Mouse (Mus musculus) Patski (cell line): ENCODE data around the gene Neurl1a. TPM values are rescaled to one million over a fixed set of nuclear protein-coding genes. Genes with fewer than 3 reads are reported as not detected.

Experiments used
- ATAC-seq: fragments of 100-300 bp; one replicate; pipeline ENCODE4 v1.8.0; 2021
- CTCF ChIA-PET: fragments of 350-600 bp; sonication (Branson Sonifier 250); formaldehyde crosslinking; loops from one replicate; lab custom pipeline; 2022; ENCODE audit warnings: inconsistent platforms; lab: Charles Lee
- POLR2A ChIA-PET: fragments of 350-600 bp; sonication (Branson Sonifier 250); formaldehyde crosslinking; loops from one replicate; lab custom pipeline; 2022; ENCODE audit warnings: antibody characterized with exemption, inconsistent platforms; lab: Charles Lee
- DNase-seq: peaks from one replicate; pipeline ENCODE4 v3.0.0-alpha.2; 2011; ENCODE audit warnings: low read depth, low spot score
- H3K27me3 ChIP-seq: fragments of 371-371 bp; one replicate; pipeline ENCODE4 v1.5.1; 2021
- CTCF ChIP-seq: fragments of 100-300 bp; IDR thresholded peaks from one replicate; pipeline ENCODE4 v1.5.1; 2021
- in situ Hi-C: fragments of 300-500 bp; cut with MboI; formaldehyde crosslinking; loops from 3 replicates; pipeline ENCODE4 v1.11.1; 2018; ENCODE audit warnings: low pct_unique_long_range_greater_than_20kb, mixed read lengths
- polyA plus RNA-seq: library from polyadenylated mRNA; unstranded; gene quantifications from one replicate; pipeline ENCODE4 v1.2.3, GENCODE M21; 2021

Gene Neurl1a
- polyA plus RNA-seq, 1 experiment from 2014 or later: 0.28 TPM

DNA sequence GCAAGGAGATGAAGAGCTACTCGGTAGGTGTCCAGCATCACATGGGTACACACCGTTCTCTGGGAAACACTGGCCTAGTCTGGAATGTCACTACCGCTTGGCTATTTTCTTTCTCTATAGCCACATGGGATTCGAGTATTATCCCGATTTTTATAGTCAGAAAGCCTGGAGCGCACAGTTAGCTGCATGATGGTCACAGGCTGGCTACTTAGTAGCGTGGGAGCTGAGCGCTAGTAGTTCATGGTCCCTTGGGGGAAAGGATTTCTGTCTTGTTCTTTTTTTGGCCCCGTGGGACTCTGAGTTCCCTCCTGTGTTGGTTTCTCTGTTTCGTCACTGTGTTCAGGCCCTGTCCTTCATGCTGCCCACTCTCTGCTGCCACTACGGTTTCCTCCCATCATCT lies 119.5 kb downstream of the Neurl1a start:
- ATAC-seq (no peak), DNase-seq (no peak)
- in situ Hi-C loops: no loop called here
- POLR2A ChIA-PET: no interaction called here
- CTCF ChIA-PET: interaction anchor here (0.9 kb wide), 1 partner anchor 29 kb away, joined by 3 read pairs; no protein-coding TSS in a partner anchor
- no peak for TF ChIP-seq CTCF
- no peaks in the 10 kb centered on the region for H3K27me3 ChIP-seq

DNA sequence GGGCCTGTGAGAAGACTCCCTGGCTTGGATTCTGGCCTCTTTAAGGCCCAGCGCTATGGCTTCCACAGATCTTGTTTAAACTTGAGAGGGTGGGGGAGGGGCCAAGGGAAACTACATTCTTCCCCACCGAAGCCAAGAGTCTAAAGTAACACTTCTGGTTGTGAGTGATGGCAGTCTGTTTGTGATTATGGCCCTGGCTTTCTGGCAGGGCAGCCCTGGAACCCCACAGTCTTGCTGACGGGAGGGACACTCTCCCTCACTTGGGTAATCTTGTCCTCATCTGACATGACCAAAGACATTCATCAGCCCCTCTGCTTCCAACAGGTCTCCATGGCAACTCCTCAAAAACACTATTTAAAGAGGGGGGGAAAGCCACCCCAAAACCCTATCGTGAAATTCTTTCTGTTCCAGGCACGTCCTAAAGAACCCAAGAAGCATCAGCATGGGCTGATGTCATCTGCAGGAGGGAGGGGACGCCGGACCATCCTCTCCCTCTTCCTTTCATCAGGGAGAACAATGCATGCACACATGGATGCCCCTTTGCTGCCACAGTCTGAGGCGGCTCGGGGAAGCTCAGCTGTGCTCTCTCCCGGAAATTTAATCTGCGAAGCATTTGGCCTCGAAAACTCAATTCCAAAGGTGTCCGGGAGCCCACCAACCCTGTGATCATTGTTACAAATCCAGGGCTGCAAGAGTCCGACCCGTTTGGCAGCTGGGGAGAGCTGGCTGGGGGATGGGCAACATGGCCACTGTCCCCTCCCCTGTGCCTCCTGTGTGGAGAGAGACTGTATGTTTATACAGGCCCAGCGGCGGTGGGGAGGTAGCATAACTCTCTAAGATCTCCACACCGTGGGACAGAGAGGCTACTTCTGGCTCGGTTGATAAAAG lies 122.9 kb downstream of the Neurl1a start:
- no peaks in the 10 kb centered on the region for H3K27me3 ChIP-seq
- TF ChIP-seq CTCF: no peak
- CTCF ChIA-PET: interaction anchor here (0.9 to 4.9 kb wide), 2 partner anchors 12 to 35 kb away, joined by 3 to 21 read pairs; no protein-coding TSS in a partner anchor
- POLR2A ChIA-PET: interaction anchor here (1.4 to 3.0 kb wide), 2 partner anchors 12 to 36 kb away, joined by 4 to 20 read pairs; no protein-coding TSS in a partner anchor
- DNase-seq: no peak
- ATAC-seq: no peak
- in situ Hi-C loops: no loop called here

DNA sequence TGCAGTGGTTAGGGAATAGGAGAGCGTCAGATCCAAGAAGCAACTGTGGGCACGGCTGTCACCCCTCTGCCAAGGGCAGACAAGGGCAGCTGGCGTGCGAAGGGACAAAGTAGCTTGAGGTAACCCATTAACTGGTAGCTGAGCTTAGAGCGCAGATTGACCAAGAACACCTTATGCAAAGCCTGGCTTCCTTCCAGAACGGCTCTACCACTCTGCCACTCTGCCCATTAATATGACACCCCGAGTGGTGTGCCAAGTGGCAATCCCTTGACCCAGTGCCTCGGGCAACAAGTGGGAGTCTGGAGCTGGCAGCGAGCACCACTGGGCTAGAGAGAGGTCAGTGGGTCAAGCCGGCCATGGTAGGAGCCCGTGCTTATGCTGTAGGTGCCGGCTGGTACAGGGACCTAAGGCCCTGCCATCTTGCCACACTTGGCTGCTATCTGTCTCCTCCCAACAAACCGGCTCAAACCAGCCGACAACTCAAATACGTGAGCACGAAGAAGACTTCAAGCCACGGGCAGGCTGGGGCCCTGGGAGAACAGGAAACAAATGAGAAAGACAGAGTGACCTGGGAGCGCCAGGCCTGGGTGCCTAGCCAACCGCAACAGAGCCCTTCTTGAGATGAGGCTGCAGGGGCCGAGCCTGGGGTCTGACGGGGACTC lies 123.7 kb downstream of the Neurl1a start:
- H3K27me3 ChIP-seq: no peaks in the 10 kb centered on the region
- POLR2A ChIA-PET: interaction anchor here (1.4 to 3.0 kb wide), 2 partner anchors 11 to 35 kb away, joined by 4 to 20 read pairs; no protein-coding TSS in a partner anchor
- ATAC-seq (peak; percentile 84), DNase-seq (peak; percentile 89)
- CTCF ChIA-PET: interaction anchor here (0.9 to 4.9 kb wide), 3 partner anchors 12 to 36 kb away, joined by 3 to 21 read pairs (median 3); no protein-coding TSS in a partner anchor
- in situ Hi-C loops: no loop called here
- TF ChIP-seq CTCF: no peak

DNA sequence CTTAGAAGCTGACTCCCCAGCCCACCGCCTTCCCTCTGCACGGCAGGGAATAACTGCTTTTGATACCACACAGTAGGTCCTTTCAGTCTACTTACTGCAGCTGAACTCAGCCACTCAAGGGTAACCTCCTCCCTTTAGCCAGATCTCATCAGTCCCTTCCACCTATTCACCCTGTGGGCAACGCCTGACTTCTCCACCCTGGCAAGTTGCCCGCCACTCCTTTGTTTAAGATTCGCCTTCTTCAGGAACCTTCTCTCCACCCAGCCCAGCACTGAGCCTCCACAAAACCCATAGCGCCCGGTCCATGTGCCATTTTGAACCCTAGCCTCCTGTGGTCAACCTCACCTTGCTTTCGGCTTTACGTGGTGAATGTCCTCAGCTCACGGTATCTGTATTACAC lies 124.5 kb downstream of the Neurl1a start:
- DNase-seq: no peak
- no peak for ATAC-seq
- POLR2A ChIA-PET: interaction anchor here (1.4 to 3.0 kb wide), 2 partner anchors 11 to 34 kb away, joined by 4 to 20 read pairs; no protein-coding TSS in a partner anchor
- in situ Hi-C loops: no loop called here
- no peaks in the 10 kb centered on the region for H3K27me3 ChIP-seq
- no peak for TF ChIP-seq CTCF
- CTCF ChIA-PET: interaction anchor here (0.9 to 4.9 kb wide), 2 partner anchors 11 to 35 kb away, joined by 3 to 21 read pairs; no protein-coding TSS in a partner anchor

DNA sequence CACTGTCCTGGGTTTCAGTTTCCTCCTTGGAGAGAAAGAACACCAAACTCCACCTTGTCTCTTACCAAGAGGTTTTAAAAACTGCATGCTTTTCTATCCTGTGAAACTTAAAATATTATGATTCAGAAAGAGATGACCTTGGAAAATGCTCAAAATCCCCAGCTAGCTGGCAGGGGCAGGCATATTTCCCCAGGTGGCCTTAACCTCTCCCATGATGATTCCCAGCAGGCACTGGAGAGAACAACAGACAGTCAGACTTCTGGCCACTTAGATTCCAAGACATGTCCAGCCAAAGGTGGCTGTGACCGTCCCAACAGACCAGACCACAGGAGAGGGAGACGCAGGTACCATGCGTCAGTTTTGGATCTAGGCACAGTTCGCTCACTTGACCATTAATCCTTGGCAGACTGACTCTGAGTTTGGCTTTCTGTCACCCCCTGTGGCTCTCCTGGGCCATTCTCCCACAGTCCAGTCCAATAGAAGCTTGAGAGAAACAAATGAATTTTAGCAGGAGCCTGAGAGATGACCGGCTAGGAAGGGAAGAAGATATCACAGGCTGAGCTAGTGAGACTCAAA lies 125.6 kb downstream of the Neurl1a start:
- POLR2A ChIA-PET: interaction anchor here (0.6 to 3.0 kb wide), 2 partner anchors 9 to 36 kb away, joined by 3 to 20 read pairs; no protein-coding TSS in a partner anchor
- DNase-seq: no peak
- in situ Hi-C loops: no loop called here

DNA sequence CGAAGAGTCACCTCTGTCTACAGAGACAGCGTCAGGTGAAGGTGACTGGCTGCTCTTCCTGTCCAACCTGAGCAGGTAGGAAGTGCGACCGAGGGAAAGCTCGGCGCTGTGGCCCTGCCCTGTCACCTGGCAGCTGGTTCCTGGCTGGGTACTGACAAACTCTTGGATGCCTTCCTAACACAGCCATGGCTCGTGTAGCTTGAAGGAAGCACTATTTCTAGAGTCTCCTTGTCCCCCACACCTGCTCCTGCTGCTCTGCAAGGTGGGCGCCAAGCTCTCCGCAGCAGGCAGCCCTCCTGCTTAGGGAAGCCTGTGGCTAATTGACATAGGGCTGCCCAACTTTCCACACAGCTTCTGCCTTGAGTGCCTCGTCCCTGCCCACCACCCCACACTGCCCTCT lies 126.8 kb downstream of the Neurl1a start:
- in situ Hi-C loops: no loop called here
- H3K27me3 ChIP-seq: no peaks in the 10 kb centered on the region
- ChIA-PET POLR2A (interaction anchor here (1.2 kb wide), 1 partner anchor 9 kb away, joined by 4 read pairs; no protein-coding TSS in a partner anchor), CTCF (interaction anchor here (1.0 to 4.9 kb wide), 5 partner anchors 9 to 89 kb away, joined by 3 to 21 read pairs (median 3); no protein-coding TSS in a partner anchor)
- DNase-seq: no peak
- no peak for TF ChIP-seq CTCF
- ATAC-seq: no peak

More for the DNA sequence above, 125.6 kb downstream of the Neurl1a start:
- CTCF ChIA-PET: interaction anchor here (1.1 to 4.9 kb wide), 3 partner anchors 10 to 34 kb away, joined by 3 to 21 read pairs (median 4); no protein-coding TSS in a partner anchor
- no peak for ATAC-seq
- TF ChIP-seq CTCF: no peak
- no peaks in the 10 kb centered on the region for H3K27me3 ChIP-seq

DNA sequence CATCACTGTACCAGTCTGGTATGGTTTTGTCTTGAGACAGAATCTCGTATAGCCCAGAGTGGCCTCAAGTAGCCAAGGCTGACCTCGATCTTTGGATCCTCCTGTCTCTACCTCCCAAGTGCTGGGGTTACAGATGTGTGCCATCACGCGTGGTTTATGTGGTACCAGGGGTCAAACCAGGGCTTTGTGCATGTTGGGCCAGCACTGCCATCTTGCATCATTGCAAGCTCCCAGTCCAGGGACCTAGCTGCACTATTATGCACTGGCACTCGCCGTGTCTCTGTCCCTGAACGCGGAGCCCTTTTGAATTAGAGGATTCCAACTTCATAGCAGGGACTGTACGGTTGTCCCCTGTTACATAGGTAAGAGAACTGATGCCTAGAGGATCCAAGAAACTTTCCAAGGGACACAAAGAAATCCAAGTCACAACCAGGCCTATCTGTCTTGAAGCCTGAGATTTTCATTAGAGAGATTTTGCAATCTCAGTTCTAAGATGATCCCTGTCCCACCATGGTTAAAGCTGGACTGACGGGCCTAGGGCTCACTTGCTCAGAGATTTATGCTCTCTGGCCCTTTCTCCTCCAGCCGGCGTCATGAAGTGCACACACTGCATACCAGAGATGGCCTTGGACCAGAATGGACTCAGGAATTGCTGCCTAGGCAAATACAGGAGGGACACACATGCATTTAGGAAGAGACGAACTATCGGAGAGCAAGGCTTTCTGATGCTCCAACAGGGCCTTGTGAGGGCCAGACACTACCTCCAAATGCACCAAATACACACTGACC lies 127.7 kb downstream of the Neurl1a start:
- no peak for TF ChIP-seq CTCF
- DNase-seq (no peak), ATAC-seq (no peak)
- in situ Hi-C loops: no loop called here
- CTCF ChIA-PET: interaction anchor here (1.1 to 1.3 kb wide), 2 partner anchors 31 to 90 kb away, joined by 3 to 6 read pairs; no protein-coding TSS in a partner anchor
- no peaks in the 10 kb centered on the region for H3K27me3 ChIP-seq
- POLR2A ChIA-PET: interaction anchor here (1.2 kb wide), 1 partner anchor 8 kb away, joined by 4 read pairs; no protein-coding TSS in a partner anchor

DNA sequence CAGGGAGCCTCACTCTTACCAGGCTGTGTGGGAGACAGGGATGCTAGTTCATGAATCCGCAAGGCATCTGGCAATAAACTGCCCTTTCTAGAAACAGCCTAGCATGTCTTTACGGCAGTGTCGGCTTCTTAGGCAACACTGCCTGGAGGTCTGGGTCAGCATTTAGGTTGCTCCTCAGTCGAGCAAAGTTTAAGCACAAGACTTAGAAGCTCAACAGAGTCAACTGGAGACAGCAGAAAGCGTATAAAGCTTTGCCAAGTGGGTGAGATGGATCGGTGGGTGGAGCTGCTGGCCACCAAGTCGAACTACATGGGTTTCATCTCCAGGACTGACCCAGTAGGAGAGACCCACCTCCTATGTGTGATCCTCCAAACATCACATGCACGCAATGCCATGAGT lies 128.3 kb downstream of the Neurl1a start:
- CTCF ChIA-PET: interaction anchor here (1.3 kb wide), 1 partner anchor 31 kb away, joined by 6 read pairs; no protein-coding TSS in a partner anchor
- in situ Hi-C loops: no loop called here
- no peaks in the 10 kb centered on the region for H3K27me3 ChIP-seq
- no peak for TF ChIP-seq CTCF
- DNase-seq (no peak), ATAC-seq (no peak)
- POLR2A ChIA-PET: no interaction called here

Other genes starting within 250 kb of the Neurl1a start
- 1.5 TPM for gene Ina, start 164.1 kb upstream of the Neurl1a start, polyA plus RNA-seq
- gene Nt5c2, start 163.7 kb upstream of the Neurl1a start, polyA plus RNA-seq: 99.6 TPM
- gene Pcgf6, start 127.9 kb upstream of the Neurl1a start, polyA plus RNA-seq: 24.9 TPM
- gene Taf5, start 111.1 kb upstream of the Neurl1a start, polyA plus RNA-seq: 4.1 TPM
- 714 TPM for gene Usmg5, start 88.2 kb upstream of the Neurl1a start, polyA plus RNA-seq
- 29.3 TPM for gene Pdcd11, start 88.1 kb upstream of the Neurl1a start, polyA plus RNA-seq
- 0.05 TPM for gene Calhm2, start 40.5 kb upstream of the Neurl1a start, polyA plus RNA-seq
- not detected for gene Calhm1, start 34.6 kb upstream of the Neurl1a start, polyA plus RNA-seq
- not detected for gene Calhm3, start 21.1 kb upstream of the Neurl1a start, polyA plus RNA-seq